Mouse (Mus musculus): Measurements from ENCODE around the gene Sco1.

GRCm38 (mm10) chr11:67076781-67077180 lies 24.3 kb downstream of the Sco1 start:
- TF ChIP-seq CTCF (IDR thresholded peaks at IDR 0.05; ENCODE audit: insufficient read depth, low read depth, low read length), result no peak
- TF ChIP-seq POLR2A (IDR thresholded peaks at IDR 0.05; ENCODE audit: insufficient read depth, low read depth, low read length), result no peak
